Mouse (Mus musculus): ENCODE results near the gene Gucd1.

DNA sequence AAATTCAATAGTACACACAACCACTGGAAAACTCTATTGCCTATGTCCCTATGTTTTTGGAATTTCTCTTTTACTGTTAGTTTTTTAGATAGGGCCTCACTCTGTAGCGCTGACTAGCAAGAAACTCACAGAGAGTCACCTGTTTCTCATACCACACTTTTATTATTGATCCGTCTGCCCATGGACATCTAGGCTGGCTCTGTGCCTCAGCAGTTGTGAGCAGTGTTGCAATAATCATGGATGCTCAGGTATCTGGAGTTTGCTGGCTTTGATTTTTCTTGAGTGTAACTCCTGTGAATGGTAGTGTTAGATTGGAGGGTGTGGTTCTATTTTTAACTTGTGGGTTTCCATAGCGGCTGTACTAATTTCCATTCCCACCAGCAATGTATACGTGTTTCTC is 162.4 kb downstream of the Gucd1 start:
- no peak for TF ChIP-seq POLR2A (IDR thresholded peaks at IDR 0.05; ENCODE audit: borderline replicate concordance, control insufficient read depth, low read depth, low read length)
- no peak for TF ChIP-seq CTCF (IDR thresholded peaks at IDR 0.05; ENCODE audit: control insufficient read depth, insufficient read depth, low read length)
